Mouse (Mus musculus) stomach, postnatal 0 days (tissue): ENCODE results near the gene Sphk2.

Source experiments
- CTCF ChIP-seq: IDR thresholded peaks from 2 replicates; pipeline ENCODE4 v1.5.1; 2016; ENCODE audit warnings: antibody characterized with exemption, low read depth, mild to moderate bottlenecking, moderate library complexity
- EP300 ChIP-seq: optimal IDR thresholded peaks from 2 replicates; pipeline ENCODE3; 2016; ENCODE audit warnings: antibody characterized with exemption

- TF ChIP-seq CTCF (no peak), EP300 (no peak)
Observed at GRCm38 (mm10) chr7:45702316-45702715, 15.5 kb downstream of the Sphk2 start.
